Comparison of ENCODE assay signal across 10 mouse cellular contexts in genomic region chr7:98125473-98125872, GRCm38 (mm10). TPM values are rescaled to one million over a fixed set of nuclear protein-coding genes. Genes with fewer than 3 reads are reported as not detected.
A peak's percentile ranks its signal among the peaks of the same experiment; 100 is the strongest.
DNase-seq lines count a peak whose midpoint lies in the region; ATAC-seq lines count a peak whose summit lies in the region.
"Had no signal": no experiment of that assay in that cellular context is flagged by ENCODE, and none has a peak within 500 bp of the region (broad histone marks: within the 10 kb centered on the region; RNA-seq: fewer than 3 reads in every experiment).

No protein-coding gene starts in this region.

- H3K9ac ChIP-seq in liver, embryonic 12.5 days, result no peak overlapping the region
- no peak overlapping the region for H3K9ac ChIP-seq in forebrain, embryonic 12.5 days
- H3K9ac ChIP-seq: heart, embryonic 13.5 days; stomach, embryonic 15.5 days had no signal

- H3K27me3 ChIP-seq in liver, embryonic 12.5 days (replicated peaks), result no peaks in the 10 kb centered on the region
- peaks cover 13% of the 10 kb centered on the region; the same call in 1 of the 2 replicates for H3K27me3 ChIP-seq in forebrain, embryonic 12.5 days
- H3K27me3 ChIP-seq: stomach, embryonic 15.5 days had no signal

- H3K27ac ChIP-seq in liver, embryonic 12.5 days, result no peak overlapping the region
- no peak overlapping the region for H3K27ac ChIP-seq in forebrain, embryonic 12.5 days
- H3K27ac ChIP-seq: heart, embryonic 13.5 days; stomach, embryonic 15.5 days had no signal

- peaks cover 82% of the 10 kb centered on the region for H3K36me3 ChIP-seq in liver, embryonic 12.5 days
- 0 out of 2 replicates have a peak, but pooled peaks cover 3% of the 10 kb centered on the region for H3K36me3 ChIP-seq in forebrain, embryonic 12.5 days (replicated peaks)
- H3K36me3 ChIP-seq: stomach, embryonic 15.5 days had no signal

- H3K4me2 ChIP-seq in liver, embryonic 12.5 days, result no peak overlapping the region
- H3K4me2 ChIP-seq in forebrain, embryonic 12.5 days, result no peak overlapping the region
- H3K4me2 ChIP-seq: heart, embryonic 13.5 days; stomach, embryonic 15.5 days had no signal

- H3K4me1 ChIP-seq in liver, embryonic 12.5 days, result peaks cover 12% of the 10 kb centered on the region
- H3K4me1 ChIP-seq in forebrain, embryonic 12.5 days, result 0 out of 2 replicates have a peak, but pooled peaks cover under 1% of the 10 kb centered on the region
- H3K4me1 ChIP-seq: stomach, embryonic 15.5 days had no signal

- WGBS in liver, embryonic 12.5 days (ENCODE audit: insufficient replicate concordance), result 31% methylated on average over 5 of the region's 5 CpGs
- 36% methylated on average over 5 of the region's 5 CpGs for WGBS in forebrain, embryonic 12.5 days

- peak; percentile 33; the same call in 1 of the 2 replicates for ATAC-seq in liver, embryonic 12.5 days
- no peak for ATAC-seq in forebrain, embryonic 12.5 days (ENCODE audit: low FRiP score)

- H3K9me3 ChIP-seq in liver, embryonic 12.5 days (replicated peaks), result no peaks in the 10 kb centered on the region
- H3K9me3 ChIP-seq in forebrain, embryonic 12.5 days, result no peaks in the 10 kb centered on the region
- H3K9me3 ChIP-seq: heart, embryonic 13.5 days; stomach, embryonic 15.5 days had no signal

- peak; percentile 44 for DNase-seq in gastrocnemius, postnatal 14 days
- DNase-seq in gastrocnemius, adult 8-10 months (ENCODE audit: low spot score in 2 of 2), result no peak
- peak; percentile 53 for DNase-seq in 416B (ENCODE audit: low read depth)
- DNase-seq in adrenal gland, postnatal 36 days, result peak; percentile 57 to 67
- DNase-seq in right cerebral cortex, adult 18-20 months, result no peak
- no peak for DNase-seq in heart, postnatal 25 days (ENCODE audit: low spot score)

- intact Hi-C loops in gastrocnemius, postnatal 14 days (cut with DNase I; ENCODE audit: low total_unique reads), result loop anchor here (10.0 kb wide), 1 partner anchor 219 kb away; no protein-coding TSS in a partner anchor
- intact Hi-C loops in heart, postnatal 25 days (cut with DNase I), result no loop called here

- H3K4me3 ChIP-seq in liver, embryonic 12.5 days, result no peak overlapping the region
- H3K4me3 ChIP-seq in forebrain, embryonic 12.5 days (replicated peaks), result no peak overlapping the region
- H3K4me3 ChIP-seq: heart, embryonic 13.5 days; stomach, embryonic 15.5 days had no signal

RNA-seq across cellular contexts. Expression of gene Myo7a, which starts 6.1 kb away (rescaled TPM):
- 1 to 10 TPM; 4.6 to 5.4 TPM for total RNA-seq in gastrocnemius, postnatal 14 days (2021)
- total RNA-seq in gastrocnemius, adult 8-10 months (2022), result 1 to 10 TPM; 1.3 to 2.9 (median 2.2) TPM
- 100 to 1,000 TPM; 102 to 124 TPM for total RNA-seq in adrenal gland, postnatal 36 days (2021)
- 14.4 TPM in 2 replicates for polyA plus RNA-seq in liver, embryonic 12.5 days (2016; fragmentation: Nextera tagmentation; extraction: Ambion mirVana)
- 18.9 and 19.4 TPM in 2 replicates for polyA plus RNA-seq in forebrain, embryonic 12.5 days (2016; fragmentation: Nextera tagmentation; extraction: Ambion mirVana)
- total RNA-seq in heart, postnatal 25 days (2021), result 1 to 10 TPM; 4.2 to 5.4 TPM

RNA-seq across cellular contexts. Expression of gene Omp, which starts 19.8 kb away (rescaled TPM):
- under 1 TPM in 1 of 2 experiments, not detected in 1; 0.13 TPM for total RNA-seq in gastrocnemius, postnatal 14 days (2021)
- not detected for total RNA-seq in gastrocnemius, adult 8-10 months (2022)
- total RNA-seq in adrenal gland, postnatal 36 days (2021), result 1 to 10 TPM in 1 of 2 experiments, under 1 TPM in 1; 0.20 to 3.1 TPM
- polyA plus RNA-seq in liver, embryonic 12.5 days (2016; fragmentation: Nextera tagmentation; extraction: Ambion mirVana), result 0.89 TPM in 2 replicates
- polyA plus RNA-seq in forebrain, embryonic 12.5 days (2016; fragmentation: Nextera tagmentation; extraction: Ambion mirVana), result 0.45 and 0.74 TPM in 2 replicates
- under 1 TPM in 1 of 2 experiments, not detected in 1; 0.11 TPM for total RNA-seq in heart, postnatal 25 days (2021)

RNA-seq across cellular contexts. Expression of gene Capn5, which starts 52.6 kb away (rescaled TPM):
- 1 to 10 TPM; 4.2 to 4.5 TPM for total RNA-seq in gastrocnemius, postnatal 14 days (2021)
- 1 to 10 TPM in 2 of 4 experiments, under 1 TPM in 2; 0.73 to 1.6 (median 1.0) TPM for total RNA-seq in gastrocnemius, adult 8-10 months (2022)
- total RNA-seq in adrenal gland, postnatal 36 days (2021), result 1 to 10 TPM; 3.7 to 7.0 TPM
- 20.0 and 23.5 TPM in 2 replicates for polyA plus RNA-seq in liver, embryonic 12.5 days (2016; fragmentation: Nextera tagmentation; extraction: Ambion mirVana)
- polyA plus RNA-seq in forebrain, embryonic 12.5 days (2016; fragmentation: Nextera tagmentation; extraction: Ambion mirVana), result 8.3 and 9.3 TPM in 2 replicates
- total RNA-seq in heart, postnatal 25 days (2021), result 1 to 10 TPM; 1.9 to 2.0 TPM

Comparison
In these comparisons a context has a peak if more than half of its experiments do, and no peak if none do; other contexts are left out.
1. DNase-seq: peak in gastrocnemius, postnatal 14 days (single experiment), 416B (single experiment) and adrenal gland, postnatal 36 days (2 of 2); none in gastrocnemius, adult 8-10 months (0 of 2), right cerebral cortex, adult 18-20 months (single experiment) and heart, postnatal 25 days (single experiment).
2. RNA of gene Myo7a, which starts 6.1 kb away (total RNA-seq): 102 to 124 TPM in adrenal gland, postnatal 36 days; 4.2 to 5.4 TPM in heart, postnatal 25 days, 4.6 to 5.4 TPM in gastrocnemius, postnatal 14 days and 1.3 to 2.9 TPM in gastrocnemius, adult 8-10 months; every median in the first group is over 10 times any median in the second.